Mouse (Mus musculus) left cerebral cortex, adult 8-10 months (tissue): ENCODE data around the gene Casp1. TPM values are rescaled to one million over a fixed set of nuclear protein-coding genes. Genes with fewer than 3 reads are reported as not detected.

Experiments used
- DNase-seq, 2 experiments: peaks; one replicate each; pipeline ENCODE4 v3.0.0; 2022; ENCODE audit warnings: low spot score in 2 of 2
- total RNA-seq, 4 experiments: library from RNA; stranded (reverse); gene quantifications; 2 replicates each; pipeline ENCODE4 v1.2.4; 2022

Casp1 gene
- total RNA-seq: 1 to 10 TPM; 1.7 to 2.8 (median 2.3) TPM

DNA sequence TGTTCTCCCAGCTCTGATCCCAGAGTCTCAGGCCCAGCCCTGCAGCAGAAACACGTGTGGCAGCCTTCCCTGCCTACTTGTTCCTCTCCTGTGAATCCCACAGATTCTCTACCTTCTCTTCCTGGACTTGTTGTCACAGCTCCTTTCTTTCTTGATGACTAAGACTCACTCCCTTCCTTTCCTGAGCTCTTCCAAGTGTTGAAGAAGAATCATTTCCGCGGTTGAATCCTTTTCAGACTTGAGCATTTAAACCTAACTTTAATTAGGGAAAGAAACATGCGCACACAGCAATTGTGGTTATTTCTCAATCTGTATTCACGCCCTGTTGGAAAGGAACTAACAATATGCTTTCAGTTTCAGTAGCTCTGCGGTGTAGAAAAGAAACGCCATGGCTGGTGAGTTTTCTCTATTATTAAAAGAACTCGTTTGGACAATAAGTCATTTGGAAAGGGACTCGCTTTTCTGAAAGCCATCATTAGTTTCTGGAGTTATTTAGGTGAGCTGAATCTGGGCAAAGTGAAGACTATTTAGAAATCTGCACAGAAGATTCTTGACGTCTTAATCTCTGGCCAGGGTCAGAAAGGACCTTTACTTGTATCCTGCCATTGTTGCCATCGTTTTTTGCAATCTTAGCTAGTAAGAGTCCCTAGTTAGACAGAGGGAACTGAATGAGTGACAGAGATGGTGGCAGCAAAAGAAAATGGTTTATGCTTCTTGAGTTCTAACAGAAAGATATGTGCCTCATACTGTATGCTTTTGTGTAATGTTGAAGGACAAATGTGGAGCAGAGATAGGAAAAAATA is at the start of gene Casp1:
Casp1 (plus strand) TSS at position 189 of the 803 bp plus-strand sequence.
- DNase-seq: no peak

DNA sequence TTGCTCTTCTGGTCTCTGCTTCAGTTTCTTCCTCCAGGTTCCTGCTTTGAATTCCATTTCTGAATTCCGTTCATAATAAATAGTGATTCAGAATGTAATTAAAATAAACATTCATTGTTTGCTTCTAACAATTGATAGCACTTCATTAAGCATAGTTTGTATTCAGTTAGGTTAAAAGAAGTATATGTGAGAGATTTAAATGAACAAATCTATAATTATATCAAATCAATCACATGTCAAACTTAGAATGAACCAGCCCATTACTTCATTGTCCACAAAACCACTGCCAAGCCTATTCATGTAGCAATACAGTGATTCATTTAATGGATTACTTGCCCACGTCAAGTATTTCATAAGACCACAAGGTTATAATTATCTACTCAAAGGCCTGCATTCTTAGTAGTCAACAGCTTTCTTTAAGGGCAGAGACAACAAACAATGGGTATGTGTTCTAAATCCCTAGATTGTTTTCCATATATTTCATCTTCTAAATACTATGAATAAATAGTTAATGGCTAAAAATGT is 34.3 kb upstream of the Casp1 start:
- DNase-seq: no peak

DNA sequence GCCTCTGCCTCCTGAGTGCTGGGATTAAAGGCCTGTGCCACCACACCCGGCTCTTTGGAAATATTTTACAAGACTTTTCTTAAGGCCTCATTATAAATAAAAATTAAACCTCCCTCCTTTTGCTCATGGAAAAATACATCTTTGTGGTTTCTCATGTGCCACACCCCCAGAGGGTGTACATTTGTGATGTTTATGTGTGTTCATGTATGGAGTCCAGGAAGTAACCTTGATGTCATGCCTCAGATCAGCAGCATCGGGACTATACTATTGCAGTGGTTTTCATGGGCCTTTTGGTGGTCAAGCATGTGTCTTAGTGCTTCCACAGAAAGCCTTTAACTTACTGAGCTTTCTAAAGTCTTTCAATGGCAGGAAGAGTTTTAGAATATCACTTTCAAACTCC is 28.0 kb upstream of the Casp1 start:
- DNase-seq: no peak

DNA sequence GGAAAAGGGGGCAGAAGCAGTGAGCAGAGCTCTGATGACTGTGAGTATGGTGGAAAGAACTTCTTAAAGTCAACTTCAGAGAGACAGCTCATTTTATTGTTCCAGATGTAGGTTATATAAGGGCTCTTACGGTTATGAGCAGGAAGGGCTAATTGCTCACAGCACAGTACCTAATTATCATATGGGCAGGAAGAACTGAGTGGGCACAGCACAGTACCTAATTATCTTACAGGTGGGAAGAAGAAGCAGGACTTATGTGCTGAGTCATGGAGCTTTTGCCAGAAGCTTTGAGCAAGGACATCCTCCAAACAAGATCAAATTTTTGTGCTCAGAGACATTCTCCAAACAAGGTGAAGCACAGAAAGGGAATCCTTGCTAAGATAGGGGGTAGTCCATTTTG is 27.4 kb upstream of the Casp1 start:
- DNase-seq: no peak

DNA sequence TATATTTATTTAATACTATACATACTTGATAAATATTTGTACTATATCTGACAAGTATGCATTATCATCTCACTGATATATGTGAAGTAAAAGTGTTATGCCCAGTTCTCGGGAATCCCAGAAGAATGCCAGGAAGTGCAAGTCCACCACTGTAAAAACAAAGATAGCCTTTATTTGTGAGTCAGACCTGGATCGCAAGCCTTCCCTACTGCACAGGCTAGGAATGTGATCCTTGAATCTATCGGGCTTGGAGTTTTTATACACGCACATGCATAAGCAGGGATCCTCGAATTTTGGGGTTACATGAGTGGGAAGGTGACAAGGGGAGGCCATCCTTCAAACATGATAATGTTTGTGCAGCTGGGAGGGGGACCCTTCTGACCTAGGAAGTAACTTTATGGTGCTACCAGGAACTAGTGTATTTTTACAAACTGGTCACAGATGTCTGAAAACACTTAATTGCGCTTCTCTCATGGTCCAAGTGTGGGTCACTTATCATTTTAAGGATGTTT is 26.9 kb upstream of the Casp1 start:
- DNase-seq: no peak

DNA sequence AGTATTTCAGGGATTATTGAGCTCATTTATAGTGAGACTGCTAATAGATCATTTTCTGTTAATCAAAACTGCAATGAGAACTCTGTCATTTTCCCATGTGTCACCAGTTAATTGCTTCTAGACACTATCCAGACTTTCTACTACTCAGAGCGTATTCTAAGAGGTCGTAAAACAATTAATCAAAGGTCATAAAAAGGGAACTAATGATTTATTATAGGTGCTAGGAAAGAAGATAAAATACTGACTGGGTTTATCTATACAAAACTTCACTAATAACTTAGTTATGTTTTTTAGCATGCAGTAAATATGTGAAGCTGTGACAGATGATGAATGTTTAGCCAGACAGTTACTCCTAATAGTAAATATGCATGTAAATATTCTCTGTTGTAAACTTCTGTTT is 12.2 kb upstream of the Casp1 start:
- no peak for DNase-seq

DNA sequence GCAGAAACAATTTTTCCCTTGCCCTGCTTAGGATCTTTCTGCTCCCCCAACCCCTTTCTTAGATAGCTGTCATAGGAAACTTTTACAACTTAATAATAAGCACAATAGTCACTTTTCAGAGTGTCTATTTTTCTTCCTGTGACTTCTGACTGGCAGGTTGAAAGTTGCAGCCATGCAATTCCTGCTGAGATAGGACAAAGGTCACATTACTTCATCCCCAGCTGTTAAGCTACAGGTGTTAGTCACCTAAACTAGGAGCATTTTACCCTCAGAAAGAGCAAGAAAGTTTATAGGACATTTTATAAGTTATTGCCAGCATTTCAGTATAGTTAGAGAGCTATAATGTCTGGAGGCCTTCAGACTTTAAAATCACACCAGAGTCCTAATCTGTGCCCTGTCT is 11.7 kb upstream of the Casp1 start:
- DNase-seq: no peak

DNA sequence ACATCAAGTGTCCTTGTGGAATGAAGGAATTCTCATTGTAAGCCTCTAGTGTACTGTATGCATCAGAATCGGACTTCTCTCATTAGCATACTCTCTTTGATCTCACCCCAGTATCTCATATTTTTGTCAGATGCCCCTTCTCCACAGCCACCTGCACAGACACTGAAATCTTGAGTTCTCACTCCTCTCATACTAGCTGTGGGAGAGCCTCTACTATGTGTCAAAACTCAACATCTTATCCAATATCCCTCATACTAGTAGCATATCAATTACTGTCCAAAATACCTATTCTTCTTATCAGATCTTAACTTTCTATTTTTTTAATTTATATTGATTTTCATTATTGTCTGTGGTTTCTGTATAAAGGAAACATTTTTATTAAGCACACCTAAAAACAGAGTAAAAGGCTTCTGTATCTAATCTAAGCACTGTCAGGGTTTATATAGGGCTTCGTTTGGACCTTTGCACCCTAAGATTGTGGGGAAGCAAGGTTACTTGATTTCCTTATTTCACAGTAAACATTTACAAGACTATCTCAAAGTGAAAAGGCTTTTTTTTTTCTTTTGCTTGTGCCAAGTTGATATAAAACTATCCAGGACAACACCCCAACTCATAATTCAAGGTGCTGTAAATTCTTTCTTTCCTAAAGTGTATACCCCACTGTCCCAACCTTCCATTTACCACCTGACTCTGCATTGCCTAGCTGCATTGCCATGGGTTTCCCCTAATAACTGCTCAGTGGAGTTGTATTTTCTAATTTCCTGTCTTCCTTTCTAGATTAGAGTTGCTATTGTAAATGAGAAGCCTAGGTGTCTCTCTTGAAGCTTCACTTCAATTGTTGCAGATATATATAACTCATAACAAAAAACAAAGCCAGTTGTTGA is 1.7 kb upstream of the Casp1 start:
- DNase-seq: no peak

DNA sequence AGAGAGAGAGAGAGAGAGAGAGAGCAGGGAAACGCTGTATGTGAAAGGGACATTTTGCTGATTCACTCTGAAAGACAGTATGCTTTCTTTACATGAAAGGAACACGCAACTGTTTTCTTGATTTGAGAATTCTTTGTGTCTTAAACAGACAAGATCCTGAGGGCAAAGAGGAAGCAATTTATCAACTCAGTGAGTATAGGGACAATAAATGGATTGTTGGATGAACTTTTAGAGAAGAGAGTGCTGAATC is 740 bp downstream of the Casp1 start:
- no peak for DNase-seq

DNA sequence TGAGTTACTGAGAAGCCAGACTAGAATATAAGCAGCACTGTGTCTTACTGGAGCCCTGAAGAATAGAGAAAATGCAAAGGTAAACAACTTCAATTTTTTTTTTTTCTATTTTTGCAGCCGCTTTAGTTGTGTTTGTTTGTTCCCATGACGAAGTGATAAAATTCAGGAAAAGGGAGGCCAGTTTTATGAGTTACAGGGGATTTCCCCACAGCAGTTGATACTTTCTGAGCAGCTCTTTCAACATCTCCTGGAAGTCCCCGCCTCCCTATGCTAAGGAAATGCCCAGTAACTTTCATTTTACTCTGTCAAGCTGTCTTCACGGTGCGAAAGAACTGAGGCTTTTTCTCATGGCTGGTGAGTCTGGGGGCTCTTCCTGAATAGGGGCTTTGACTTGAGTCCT is 10.2 kb downstream of the Casp1 start, which contains the start of gene Casp4:
Casp4 (plus strand) TSS at position 268 of the 400 bp plus-strand sequence.
- no peak for DNase-seq

DNA sequence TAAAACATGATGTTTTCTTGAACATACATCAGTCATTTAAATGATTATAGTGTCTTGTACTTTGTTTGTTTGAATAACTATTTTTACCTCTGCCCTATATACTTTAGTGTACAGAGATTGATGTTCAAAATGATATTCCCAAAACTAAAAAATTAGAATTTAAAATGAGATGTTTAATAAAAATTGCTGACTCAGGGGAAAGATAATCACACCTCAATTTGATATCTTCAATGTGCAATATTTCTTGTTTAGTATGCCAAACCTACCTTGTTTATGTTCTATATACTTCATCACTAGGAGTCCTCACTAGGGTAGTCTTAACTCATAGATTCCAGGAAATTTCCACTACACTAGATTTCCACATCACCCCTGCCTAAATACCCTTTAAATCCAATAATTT is 11.8 kb downstream of the Casp1 start:
- no peak for DNase-seq

DNA sequence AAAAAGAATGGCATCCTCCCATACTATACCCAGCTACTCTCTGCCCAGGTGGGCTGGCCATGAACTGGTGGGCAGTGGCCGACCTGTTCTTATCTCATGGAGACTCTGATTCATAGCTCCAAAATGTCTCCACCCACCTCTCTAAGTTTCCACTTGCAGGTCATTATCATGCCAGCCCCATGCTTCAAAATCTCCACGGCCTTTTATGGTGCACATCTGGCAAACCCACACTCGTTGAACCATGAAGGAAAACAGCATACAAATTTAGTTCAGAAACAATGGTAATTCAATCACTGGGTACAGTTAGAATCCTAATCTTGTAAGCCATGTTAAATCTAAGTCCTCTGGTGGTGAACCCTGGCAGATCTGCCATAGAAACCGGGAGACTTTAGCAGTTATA is 13.1 kb downstream of the Casp1 start:
- no peak for DNase-seq

DNA sequence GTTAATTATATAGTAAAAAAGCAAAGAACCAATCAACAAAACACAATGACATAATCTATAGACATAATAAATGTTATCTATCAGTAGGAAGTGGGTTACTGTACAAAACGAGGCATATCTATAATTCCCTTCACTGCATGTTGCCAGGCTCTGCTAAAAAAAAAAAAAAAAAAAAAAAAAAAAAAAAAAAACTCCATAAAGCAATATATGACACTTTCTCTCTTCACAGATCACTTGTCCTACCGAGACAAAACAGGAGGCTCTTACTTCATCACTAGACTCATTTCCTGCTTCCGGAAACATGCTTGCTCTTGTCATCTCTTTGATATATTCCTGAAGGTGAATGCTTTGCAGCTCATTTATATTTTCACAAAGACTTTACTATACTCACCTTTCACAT is 29.9 kb downstream of the Casp1 start:
- no peak for DNase-seq

DNA sequence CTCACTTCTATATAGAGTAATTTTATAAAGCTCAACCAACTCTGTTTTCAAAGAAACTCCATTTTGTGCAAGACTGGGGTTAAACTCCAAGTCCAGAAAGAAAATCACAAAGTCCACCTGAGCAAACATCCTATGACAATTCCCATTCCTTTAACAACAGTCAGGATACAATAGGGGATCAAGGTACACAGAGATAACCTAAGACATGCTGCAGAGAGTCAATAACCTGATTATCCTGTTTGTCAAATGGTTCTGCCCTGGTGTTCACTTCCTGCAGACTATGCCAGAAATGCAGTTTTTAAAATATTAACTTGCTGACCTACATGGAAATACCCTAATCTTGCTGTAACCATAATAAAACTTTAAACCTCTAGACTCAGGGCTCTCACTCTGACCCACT is 34.1 kb downstream of the Casp1 start:
- no peak for DNase-seq

DNA sequence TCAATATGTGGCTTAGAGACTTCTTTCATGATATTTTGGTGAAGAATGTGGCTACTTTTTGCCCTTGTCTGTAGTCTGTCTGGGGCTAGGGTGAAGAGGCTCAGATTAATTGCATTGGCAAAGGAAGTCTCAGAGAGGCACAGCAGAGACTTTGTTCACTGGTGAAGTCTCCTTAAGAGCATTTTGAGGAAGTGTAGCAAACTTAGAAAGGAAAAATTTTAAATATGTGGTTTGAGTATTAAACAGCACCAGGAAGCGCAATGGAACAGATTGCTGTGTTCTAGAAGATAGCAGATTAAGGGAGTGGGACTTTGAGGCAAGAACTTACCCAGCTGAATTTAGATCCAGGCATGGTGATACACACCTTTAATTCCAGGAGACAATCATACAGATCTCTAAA is 35.1 kb downstream of the Casp1 start:
- no peak for DNase-seq

DNA sequence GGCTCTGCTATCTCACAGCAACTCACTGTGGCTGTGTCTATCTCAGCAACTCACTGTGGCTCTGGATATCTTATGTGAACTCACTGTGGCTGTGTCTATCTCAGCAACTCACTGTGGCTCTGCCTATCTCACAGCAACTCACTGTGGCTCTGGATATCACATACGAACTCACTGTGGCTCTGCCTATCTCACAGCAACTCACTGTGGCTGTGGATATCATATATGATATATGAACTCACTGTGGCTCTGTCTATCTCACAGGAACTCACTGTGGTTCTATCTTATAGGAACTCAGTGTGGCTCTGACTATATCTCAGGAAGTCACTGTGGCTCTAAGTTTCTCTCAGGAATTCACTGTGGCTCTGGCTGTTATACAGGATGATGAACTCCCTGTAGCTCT is 44.8 kb downstream of the Casp1 start:
- no peak for DNase-seq

DNA sequence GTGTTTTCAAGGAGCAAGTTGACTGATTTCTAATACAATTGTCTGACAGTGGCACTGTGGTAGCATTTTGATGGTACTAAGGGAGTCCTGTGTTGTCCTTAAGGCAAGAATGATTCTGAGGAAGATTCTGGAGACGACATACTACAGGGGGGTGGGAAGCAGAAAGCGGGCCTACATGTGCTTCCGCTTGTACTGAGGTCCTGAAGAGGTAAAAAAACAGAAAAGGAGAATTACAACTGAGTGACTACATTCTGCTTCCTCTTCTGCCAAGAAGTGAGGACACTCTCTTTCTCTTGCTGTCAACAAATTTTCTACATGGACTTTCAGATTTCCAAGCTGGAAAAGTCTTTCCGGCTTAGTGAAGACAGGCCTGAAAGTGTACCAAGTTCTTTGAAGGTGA is 45.8 kb downstream of the Casp1 start:
- no peak for DNase-seq

DNA sequence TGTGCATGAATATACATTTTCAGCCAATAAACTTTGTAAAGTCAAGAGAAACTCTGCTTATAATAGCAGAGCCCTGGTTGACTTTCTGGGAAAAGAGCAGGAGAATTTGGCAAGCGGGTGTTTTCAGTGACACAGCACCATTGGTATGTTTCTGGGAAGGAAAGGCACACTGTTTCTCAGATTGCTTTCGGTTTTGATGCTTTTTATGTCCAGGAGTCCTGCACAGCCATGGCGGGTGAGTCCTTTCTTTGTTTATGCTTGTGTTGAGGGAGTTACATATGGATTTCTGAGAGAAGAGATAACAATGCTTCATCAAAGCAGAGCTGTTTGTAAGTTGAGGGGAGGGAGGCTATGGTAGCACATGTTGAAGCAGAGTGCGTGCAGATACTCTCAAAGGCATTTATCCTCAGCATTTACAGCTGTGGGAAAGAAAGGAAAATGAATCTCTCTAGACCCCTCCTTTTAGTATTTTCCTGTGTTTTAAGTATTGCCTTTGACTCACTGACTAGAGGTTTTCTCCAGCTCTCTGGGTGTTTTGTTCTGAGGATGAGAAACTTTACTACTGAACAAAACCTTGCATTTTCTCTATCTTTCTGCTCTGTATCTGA is 47.1 kb downstream of the Casp1 start, which contains the start of gene Casp12:
Casp12 (plus strand) TSS at position 140 of the 608 bp plus-strand sequence.
- DNase-seq: no peak

DNA sequence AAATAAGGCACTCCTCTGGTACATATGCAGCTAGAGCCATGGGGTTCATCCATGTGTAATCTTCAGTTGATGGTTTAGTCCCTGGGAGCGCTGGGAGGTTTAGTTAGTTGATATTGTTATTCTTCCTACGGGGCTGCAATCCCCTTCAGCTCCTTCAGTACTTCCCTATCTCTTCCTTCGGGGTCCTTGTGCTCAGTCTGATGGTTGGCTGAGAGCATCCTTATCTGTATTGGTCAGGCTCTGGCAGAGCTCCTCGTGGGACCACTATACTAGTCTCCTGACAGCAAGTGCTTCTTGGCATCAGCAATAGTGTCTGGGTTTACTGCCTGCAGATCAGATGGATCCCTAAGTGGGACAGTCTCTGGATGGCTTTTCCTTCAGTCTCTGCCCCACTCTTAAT is 49.1 kb downstream of the Casp1 start:
- DNase-seq: no peak

DNA sequence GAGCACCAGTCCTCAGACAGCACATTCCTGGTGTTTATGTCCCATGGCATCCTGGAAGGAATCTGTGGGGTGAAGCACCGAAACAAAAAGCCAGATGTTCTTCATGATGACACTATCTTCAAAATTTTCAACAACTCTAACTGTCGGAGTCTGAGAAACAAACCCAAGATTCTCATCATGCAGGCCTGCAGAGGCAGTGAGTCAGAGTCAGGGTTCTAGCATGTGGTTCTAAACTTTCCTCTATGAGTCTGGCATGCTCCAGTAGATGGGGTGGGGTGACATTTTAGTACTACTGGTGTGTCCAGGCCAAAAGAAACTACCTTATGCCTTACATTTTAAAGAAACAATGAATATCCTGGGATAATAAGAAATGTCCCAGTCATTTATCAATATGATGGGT is 55.4 kb downstream of the Casp1 start:
- DNase-seq: no peak

DNA sequence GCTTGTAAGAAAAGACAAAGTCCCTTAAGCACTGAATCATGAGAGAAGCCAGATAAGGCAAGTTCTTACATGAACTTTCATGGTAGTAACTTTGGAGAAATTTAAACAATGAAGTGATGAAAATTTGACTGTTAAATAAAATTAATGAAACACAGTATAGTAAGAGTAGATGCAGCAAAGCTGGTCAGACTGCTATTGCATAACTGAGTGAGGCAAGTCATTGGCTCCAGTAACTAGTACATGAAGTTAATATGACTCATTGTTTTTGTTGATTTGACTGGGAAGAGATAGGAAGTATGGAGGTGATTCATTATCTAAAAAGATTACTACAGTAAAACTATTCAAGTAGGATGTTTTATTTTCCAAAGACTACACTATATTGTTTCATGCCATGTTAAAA is 58.5 kb downstream of the Casp1 start:
- DNase-seq: no peak
